Comparison of ENCODE assay signal across 8 mouse cellular contexts in genomic region chr6:47595696-47596095, GRCm38 (mm10). TPM values are rescaled to one million over a fixed set of nuclear protein-coding genes. Genes with fewer than 3 reads are reported as not detected.
DNase-seq lines count a peak whose midpoint lies in the region; ATAC-seq and TF ChIP-seq lines count a peak whose summit lies in the region.

No protein-coding gene starts in this region.

- no peaks in the 10 kb centered on the region for H3K79me2 ChIP-seq in heart, adult 2 months (replicated peaks; ENCODE audit: control insufficient read depth, insufficient read depth, low read length)

- peak overlapping the region; percentile 67 for H3K4me2 ChIP-seq in forebrain, embryonic 14.5 days (ENCODE audit: low read length)
- H3K4me2 ChIP-seq in liver, embryonic 15.5 days, result peak overlapping the region; percentile 89

- no peak for DNase-seq in heart, adult 2 months
- DNase-seq in heart, postnatal 14 days, result no peak
- DNase-seq in thymus, postnatal 14 days, result peak; percentile 39
- DNase-seq in thymus, postnatal 0 days (ENCODE audit: low spot score), result no peak
- peak; percentile 52 for DNase-seq in forebrain, embryonic 14.5 days (ENCODE audit: low spot score)
- DNase-seq in natural killer cell, adult 2 months (ENCODE audit: low spot score in 2 of 2), result no peak
- DNase-seq in T-cell, adult 2 months (ENCODE audit: low spot score), result no peak

- no peak for TF ChIP-seq EP300 in heart, adult 2 months (IDR thresholded peaks at IDR 0.05; ENCODE audit: insufficient read depth, low read depth, low read length)

- H3K9ac ChIP-seq in heart, adult 2 months (ENCODE audit: low read depth, low read length), result peak overlapping the region; percentile 39
- peak overlapping the region; percentile 100 for H3K9ac ChIP-seq in forebrain, embryonic 14.5 days (ENCODE audit: low read length)
- H3K9ac ChIP-seq in liver, embryonic 15.5 days, result peak overlapping the region; percentile 100

- no peaks in the 10 kb centered on the region for H3K36me3 ChIP-seq in heart, adult 2 months (ENCODE audit: control insufficient read depth, insufficient read depth, low read length)
- H3K36me3 ChIP-seq in forebrain, embryonic 14.5 days (ENCODE audit: control insufficient read depth, insufficient read depth, low read length), result no peaks in the 10 kb centered on the region
- no peaks in the 10 kb centered on the region for H3K36me3 ChIP-seq in liver, embryonic 15.5 days (replicated peaks)

- no peaks in the 10 kb centered on the region for H3K4me1 ChIP-seq in heart, adult 2 months (ENCODE audit: control insufficient read depth, insufficient read depth, low read length)
- peaks cover 13% of the 10 kb centered on the region for H3K4me1 ChIP-seq in forebrain, embryonic 14.5 days (ENCODE audit: control insufficient read depth, insufficient read depth, low read length)
- H3K4me1 ChIP-seq in liver, embryonic 15.5 days (replicated peaks), result peaks cover 16% of the 10 kb centered on the region

- TF ChIP-seq CTCF in heart, adult 2 months (IDR thresholded peaks at IDR 0.05), result no peak

- no peaks in the 10 kb centered on the region for H3K9me3 ChIP-seq in forebrain, embryonic 14.5 days (replicated peaks; ENCODE audit: control insufficient read depth, low read length)
- H3K9me3 ChIP-seq in liver, embryonic 15.5 days (replicated peaks), result no peaks in the 10 kb centered on the region

- peak overlapping the region; percentile 90 for H3K27ac ChIP-seq in heart, adult 2 months
- peak overlapping the region; percentile 99 for H3K27ac ChIP-seq in forebrain, embryonic 14.5 days (ENCODE audit: low read depth, low read length)
- peak overlapping the region; percentile 96 for H3K27ac ChIP-seq in liver, embryonic 15.5 days (replicated peaks)

- 5% methylated on average over 6 of the region's 6 CpGs for WGBS in heart, adult 2 months
- WGBS in forebrain, embryonic 14.5 days, result under 1% methylated on average over 6 of the region's 6 CpGs
- 1% methylated on average over 6 of the region's 6 CpGs for WGBS in liver, embryonic 15.5 days (ENCODE audit: insufficient replicate concordance)

- no peaks in the 10 kb centered on the region for H3K27me3 ChIP-seq in heart, adult 2 months (ENCODE audit: control insufficient read depth, insufficient read depth, low read length)
- no peaks in the 10 kb centered on the region for H3K27me3 ChIP-seq in forebrain, embryonic 14.5 days (replicated peaks; ENCODE audit: control insufficient read depth, insufficient read depth, low read length)
- H3K27me3 ChIP-seq in liver, embryonic 15.5 days, result no peaks in the 10 kb centered on the region

- intact Hi-C loops in heart, adult 2 months (cut with DNase I), result loop anchor here (2.0 kb wide), 1 partner anchor 141 kb away; no protein-coding TSS in a partner anchor
- intact Hi-C loops in heart, postnatal 14 days (cut with DNase I), result loop anchor here (5.0 kb wide), 1 partner anchor 52 kb away; no protein-coding TSS in a partner anchor

- no peak for ATAC-seq in forebrain, embryonic 14.5 days
- no peak for ATAC-seq in liver, embryonic 15.5 days (ENCODE audit: insufficient read depth)

- H3K4me3 ChIP-seq in heart, adult 2 months, result peak overlapping the region; percentile 85
- peak overlapping the region; percentile 99 for H3K4me3 ChIP-seq in forebrain, embryonic 14.5 days (ENCODE audit: low read depth, low read length)
- H3K4me3 ChIP-seq in liver, embryonic 15.5 days (replicated peaks), result peak overlapping the region; percentile 100

- TF ChIP-seq POLR2A in heart, adult 2 months (IDR thresholded peaks at IDR 0.05; ENCODE audit: insufficient read depth, low read depth, low read length), result no peak

RNA-seq across cellular contexts. Expression of gene Ezh2, which starts 0.6 kb away (rescaled TPM):
- 1 to 10 TPM; 9.2 to 9.6 TPM for total RNA-seq in heart, adult 2 months (2021)
- 3.9 and 9.2 TPM in 2 replicates for polyA plus RNA-seq in heart, adult 2 months (2012; rRNA removed)
- total RNA-seq in heart, postnatal 14 days (2021), result 10 to 100 TPM; 16.3 to 28.0 TPM
- polyA plus RNA-seq in thymus, postnatal 0 days (2015; fragmentation: Nextera tagmentation; extraction: Ambion mirVana), result 183 and 197 TPM in 2 replicates
- polyA plus RNA-seq in forebrain, embryonic 14.5 days (2014; fragmentation: Nextera tagmentation; extraction: Ambion mirVana), result 130 and 142 TPM in 2 replicates
- 43.3 and 48.9 TPM in 2 replicates for polyA plus RNA-seq in liver, embryonic 15.5 days (2015; fragmentation: Nextera tagmentation; extraction: Ambion mirVana)

Comparison
In these comparisons a context has a peak if more than half of its experiments do, and no peak if none do; other contexts are left out.
1. DNase-seq: peak in thymus, postnatal 14 days (single experiment) and forebrain, embryonic 14.5 days (single experiment); none in heart, adult 2 months (0 of 2), heart, postnatal 14 days (0 of 2), thymus, postnatal 0 days (single experiment), natural killer cell, adult 2 months (0 of 2) and T-cell, adult 2 months (single experiment).
2. H3K9ac ChIP-seq: peak in every context shown above with its lines; median percentile 100 in forebrain, embryonic 14.5 days; 100 in liver, embryonic 15.5 days; 39 in heart, adult 2 months.
3. Peak in every context shown above with its lines, with median percentiles within 50 percentile points of each other: H3K27ac ChIP-seq and H3K4me3 ChIP-seq.